Mouse (Mus musculus) cerebellum, postnatal 10 days (tissue): ENCODE data around the gene Ncs1.

Source experiments
- DNase-seq, 2 experiments: peaks; one replicate each; pipeline ENCODE4 v3.0.0; 2021; ENCODE audit warnings: mixed read lengths in 2 of 2

Ncs1 gene

DNA sequence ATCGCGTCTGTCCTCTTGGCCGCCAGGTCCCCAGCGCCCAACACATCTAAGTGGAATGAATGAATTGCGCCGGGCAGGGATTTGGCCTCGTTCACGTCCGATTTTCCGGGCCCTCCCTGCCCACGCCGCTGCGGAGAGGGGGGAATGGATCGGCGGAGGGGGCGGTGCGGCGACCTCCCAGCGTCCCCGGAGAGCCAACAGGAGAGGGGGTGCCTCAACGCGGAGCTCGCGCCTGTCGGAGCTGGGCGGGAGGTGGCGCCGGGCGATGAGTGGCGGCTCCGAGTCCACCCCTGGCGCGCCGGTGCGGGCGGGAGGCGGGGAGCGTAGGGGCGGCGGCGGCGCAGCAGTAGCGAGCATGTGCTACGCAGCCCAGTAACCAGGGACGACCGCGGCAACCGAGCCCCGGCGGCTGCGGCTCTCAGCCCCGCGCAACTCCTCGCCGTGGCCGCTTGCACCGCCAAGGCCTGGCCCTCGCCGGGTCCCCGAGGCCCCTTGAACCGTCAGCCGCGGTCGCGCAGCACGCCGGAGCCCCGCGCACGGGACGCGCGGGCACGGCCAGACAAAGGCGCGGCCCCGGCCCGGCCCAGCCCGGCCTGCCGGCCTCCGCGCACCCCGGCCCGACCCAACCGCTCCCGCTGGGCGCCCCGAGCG lies at the start of gene Ncs1:
Ncs1 (plus strand) TSS at position 333 of the 651 bp plus-strand sequence.
- peak; percentile 85 to 89 for DNase-seq

- DNase-seq: no peak
These were observed 47.0 kb upstream of the Ncs1 start for GRCm38 (mm10) chr2:31198621-31199020.

- no peak for DNase-seq
These were observed 45.6 kb upstream of the Ncs1 start for GRCm38 (mm10) chr2:31200051-31200450.

GRCm38 (mm10) chr2:31201851-31202250 lies 43.8 kb upstream of the Ncs1 start:
- no peak for DNase-seq

DNA sequence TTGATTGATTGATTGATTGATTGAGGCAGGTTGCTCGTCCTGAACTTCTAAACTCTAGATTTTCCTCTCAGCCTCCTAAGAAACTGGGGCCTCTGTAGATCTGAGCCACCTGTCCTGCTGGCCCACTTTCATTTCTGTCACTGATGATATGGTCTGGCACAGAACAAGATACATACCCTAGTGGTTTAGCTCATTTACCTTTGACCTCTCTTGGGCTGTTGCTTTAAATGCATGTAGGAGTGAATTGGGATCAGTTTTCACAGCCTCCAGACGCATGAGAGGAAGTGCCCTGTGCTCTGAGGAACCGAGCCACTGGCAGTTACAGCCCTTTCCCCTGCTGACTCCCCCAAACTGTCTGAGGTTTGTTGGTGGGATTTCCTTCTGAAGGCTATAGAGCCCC lies 43.3 kb upstream of the Ncs1 start:
- no peak for DNase-seq

- DNase-seq: no peak
These were observed 42.7 kb upstream of the Ncs1 start for GRCm38 (mm10) chr2:31202956-31203355.

- DNase-seq: no peak
These were observed 40.9 kb upstream of the Ncs1 start for GRCm38 (mm10) chr2:31204677-31205076.

DNA sequence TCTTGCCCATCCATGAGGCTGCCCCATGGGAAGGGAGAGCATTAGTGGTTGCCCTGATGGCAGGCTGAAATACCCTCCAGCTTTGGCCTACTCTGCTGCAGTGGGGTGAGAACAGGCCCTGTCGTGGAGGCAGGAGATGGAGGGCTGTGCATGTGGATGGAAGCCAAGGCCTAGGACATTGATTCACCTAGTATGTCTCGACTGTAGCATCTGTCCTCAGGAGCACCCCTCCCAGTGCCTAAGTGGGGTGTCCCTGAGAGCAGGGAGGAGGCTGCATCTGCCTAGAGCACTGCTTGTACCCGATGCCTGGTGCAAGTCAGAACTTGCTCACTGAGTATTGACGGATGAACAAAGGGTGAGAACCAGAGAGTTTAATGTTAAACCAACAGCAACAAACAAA lies 39.4 kb upstream of the Ncs1 start:
- no peak for DNase-seq

GRCm38 (mm10) chr2:31206882-31207281 lies 38.7 kb upstream of the Ncs1 start:
- no peak for DNase-seq

- no peak for DNase-seq
These were observed 37.0 kb upstream of the Ncs1 start for GRCm38 (mm10) chr2:31208544-31209142.

DNA sequence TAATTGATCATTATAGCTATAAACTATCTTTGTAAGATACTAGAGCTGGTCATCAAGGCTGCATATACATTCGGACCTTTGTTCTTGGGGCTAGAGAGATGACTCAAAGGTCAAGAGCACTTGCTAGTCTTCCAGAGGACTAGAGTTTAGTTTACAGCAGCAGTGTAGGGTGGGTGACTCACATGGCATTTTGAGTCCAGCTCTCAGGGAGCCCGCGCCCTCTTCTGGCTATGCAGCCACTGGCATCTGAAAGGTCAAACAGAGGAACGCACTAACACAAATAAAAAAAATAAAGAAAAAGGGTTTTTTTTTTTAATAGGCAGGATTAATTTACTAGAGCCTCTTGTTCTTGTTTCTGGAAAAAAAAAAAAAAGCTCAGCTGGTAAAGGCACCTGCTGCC lies 36.1 kb upstream of the Ncs1 start:
- DNase-seq: peak; percentile 44 to 51

- no peak for DNase-seq
These were observed 35.3 kb upstream of the Ncs1 start for GRCm38 (mm10) chr2:31210144-31210847.

DNA sequence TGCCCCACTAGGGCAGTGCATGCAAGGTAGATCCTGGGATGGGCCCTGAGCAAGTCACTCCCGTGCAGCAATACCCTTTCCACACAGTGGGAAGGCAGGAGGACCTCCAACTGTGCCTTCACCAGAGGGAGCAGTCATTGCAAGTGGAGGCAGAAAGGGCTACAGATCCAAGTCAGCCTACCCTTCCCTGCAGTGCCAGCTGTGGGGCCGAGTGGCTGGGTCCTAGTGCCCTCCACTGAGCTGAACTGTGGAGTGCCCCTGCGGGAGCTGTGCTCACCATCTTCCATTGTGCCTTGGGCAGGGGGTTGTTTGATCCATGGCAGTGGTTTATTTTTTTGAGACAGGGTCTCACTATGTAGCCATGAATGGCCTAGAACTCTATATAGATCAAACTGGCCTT lies 34.4 kb upstream of the Ncs1 start:
- DNase-seq: no peak

DNA sequence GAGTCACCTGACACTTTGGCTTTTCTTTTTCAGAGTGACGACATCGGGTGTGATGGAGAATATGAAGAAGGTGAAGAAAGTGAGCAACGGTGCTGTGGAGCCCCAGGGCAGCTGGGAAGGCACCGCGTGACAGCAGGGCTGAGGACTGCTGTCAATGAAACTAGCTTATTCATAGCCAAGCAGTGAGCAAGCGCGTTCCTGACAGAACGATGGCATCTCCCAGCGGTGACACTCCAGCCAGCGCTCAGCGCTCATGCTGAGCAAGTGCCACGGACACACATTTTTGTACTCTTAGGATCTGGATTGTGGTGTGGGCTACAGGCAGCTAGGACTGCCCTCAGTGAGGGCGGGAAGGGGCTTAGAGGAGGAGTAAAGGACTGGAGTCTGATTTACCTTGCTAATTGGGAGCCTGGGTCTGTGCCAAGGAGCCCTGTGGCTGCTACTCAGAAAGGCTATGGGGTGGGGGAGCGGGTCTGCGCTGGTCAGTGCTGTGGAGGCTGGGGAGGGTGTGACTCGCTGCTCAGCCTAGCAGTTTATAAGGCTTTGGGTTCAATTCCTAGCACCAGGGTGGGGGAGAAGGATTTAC lies 31.3 kb upstream of the Ncs1 start:
- DNase-seq: peak; percentile 45 to 49

GRCm38 (mm10) chr2:31218611-31219010 lies 27.0 kb upstream of the Ncs1 start:
- peak; percentile 51 to 56 for DNase-seq

DNA sequence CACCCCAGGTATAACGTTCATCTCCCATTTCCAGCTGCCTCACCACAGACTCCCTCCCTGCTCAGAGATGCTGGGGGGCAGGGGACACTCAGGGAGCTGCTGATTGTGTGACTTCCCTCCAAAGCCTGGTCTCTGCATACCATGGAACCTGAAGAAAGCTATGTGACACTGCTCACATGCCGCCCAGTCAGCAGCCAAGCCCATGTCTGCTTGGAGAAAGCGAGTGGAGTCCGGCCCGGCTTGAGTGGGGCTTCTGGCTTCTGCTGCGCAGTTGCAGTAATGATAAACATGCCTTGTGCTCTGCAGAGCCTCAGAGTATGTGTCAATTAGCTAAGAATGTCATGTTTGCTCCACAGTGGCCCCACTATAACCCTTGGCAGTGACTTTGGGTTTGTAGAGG lies 26.2 kb upstream of the Ncs1 start:
- DNase-seq: no peak

DNA sequence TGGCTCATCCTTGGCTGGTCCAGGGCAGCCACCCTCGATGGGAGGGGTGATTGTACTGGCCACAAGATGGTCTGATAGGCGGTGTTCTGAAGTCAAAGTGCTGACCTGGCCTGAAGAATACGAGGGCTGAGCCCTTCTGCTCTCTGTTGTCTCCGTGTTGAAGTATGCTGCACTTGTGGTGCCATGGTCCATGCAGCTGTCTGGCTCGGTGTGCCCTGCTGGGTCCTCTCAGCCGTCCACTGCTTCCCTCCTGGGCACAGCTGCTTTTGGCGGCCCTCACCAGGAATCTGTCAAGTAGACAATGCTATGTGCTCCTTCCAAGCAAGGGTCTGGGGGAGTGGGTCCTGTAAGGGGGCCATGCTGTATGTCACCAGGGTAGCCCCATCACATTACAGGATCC lies 24.8 kb upstream of the Ncs1 start:
- no peak for DNase-seq

DNA sequence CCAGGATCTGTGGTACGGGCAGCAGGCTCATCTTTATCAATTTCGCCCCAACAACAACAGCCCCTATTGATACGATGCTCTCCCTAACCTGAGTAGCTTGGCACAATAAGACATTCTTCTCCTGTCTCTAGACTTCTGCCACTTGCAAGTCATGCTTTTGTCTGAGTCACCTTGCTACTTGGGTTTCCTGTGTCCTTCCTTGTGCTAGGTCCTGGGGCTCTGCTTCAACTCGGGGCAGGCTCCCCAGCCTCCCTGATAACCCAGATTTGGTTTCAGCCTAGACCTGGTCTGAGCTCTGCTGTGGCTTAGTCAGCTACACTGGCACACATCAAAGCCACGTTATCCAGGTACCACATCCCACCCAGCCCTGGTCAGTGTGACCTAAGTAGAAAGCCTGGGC lies 24.0 kb upstream of the Ncs1 start:
- DNase-seq: no peak

- no peak for DNase-seq
These were observed 16.8 kb upstream of the Ncs1 start for GRCm38 (mm10) chr2:31228768-31229311.

DNA sequence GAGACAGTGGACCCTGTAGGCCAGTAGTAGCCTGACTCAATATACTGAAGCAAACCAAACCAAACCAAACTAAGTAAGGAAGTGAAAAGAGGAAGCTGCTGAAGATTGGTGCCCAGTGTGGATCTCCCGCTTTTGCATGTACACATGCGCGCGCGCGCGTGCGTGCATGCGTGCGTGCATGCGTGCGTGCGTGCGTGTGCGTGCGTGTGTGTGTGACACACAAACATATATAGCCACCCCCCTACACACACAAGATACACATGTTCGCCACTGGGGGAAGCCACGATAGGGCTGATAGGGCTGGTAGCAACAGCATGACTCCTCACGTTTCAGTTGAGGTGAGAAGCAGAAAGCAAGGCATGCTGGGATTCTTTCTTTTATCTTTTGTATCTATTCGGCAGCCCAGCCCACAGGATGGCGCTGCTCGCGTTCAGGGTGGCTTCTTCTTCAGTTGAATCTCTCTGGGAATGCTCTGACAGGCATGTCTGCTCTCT lies 6.4 kb upstream of the Ncs1 start:
- peak; percentile 52 to 55 for DNase-seq

GRCm38 (mm10) chr2:31239833-31240232 lies 5.8 kb upstream of the Ncs1 start:
- no peak for DNase-seq

GRCm38 (mm10) chr2:31241639-31242038 lies 4.0 kb upstream of the Ncs1 start:
- peak; percentile 60 for DNase-seq

DNA sequence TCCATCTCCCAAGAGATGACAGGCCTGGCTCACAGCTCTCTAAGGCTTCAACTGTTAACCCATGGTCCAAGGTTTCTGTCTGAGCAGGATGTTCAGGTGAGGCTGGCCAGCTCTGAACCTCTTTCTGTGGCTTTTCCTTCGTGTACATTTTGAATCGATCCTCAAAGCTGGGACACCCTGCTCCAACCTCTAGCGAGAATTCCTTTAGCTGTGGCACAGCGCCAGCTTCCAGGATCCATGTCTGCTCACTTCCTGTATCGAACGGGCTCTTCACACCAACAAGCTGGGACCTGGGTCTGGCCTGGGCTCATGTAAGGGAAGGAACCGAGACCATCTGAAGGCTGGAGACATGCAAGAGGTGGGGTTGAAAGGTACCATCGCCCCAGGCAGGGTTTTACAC lies 1.4 kb upstream of the Ncs1 start:
- peak; percentile 54 to 59 for DNase-seq
